Mouse (Mus musculus) heart, postnatal 0 days (tissue): Measurements from ENCODE around the gene Tmem203.

Source experiments
- CTCF ChIP-seq: IDR thresholded peaks from 2 replicates; pipeline ENCODE4 v1.5.1; 2016; ENCODE audit warnings: antibody characterized with exemption, control low read depth, low read depth
- EP300 ChIP-seq: IDR thresholded peaks from 2 replicates; pipeline ENCODE4 v1.6.1; 2016; ENCODE audit warnings: antibody characterized with exemption, low read depth

DNA sequence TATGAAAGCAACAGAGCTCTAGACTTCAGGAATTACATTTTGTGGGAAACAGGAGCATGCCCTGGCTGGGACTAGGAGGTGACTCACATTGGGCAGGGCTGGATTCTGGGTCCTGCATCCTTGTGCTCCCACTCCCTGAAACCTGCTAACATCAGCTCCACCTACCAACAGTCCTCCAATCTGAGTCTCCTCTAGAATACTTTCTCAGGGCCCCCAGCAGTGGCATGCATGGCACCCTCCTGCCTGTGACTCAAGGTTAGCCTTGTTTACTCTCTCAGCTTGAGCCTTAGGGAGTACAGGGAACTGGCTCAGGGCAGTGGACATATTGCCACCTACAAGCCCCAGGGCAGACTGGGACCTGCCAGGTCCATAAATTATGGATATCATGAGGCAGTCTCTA lies 17.1 kb upstream of the Tmem203 start:
- TF ChIP-seq EP300: no peak
- no peak for TF ChIP-seq CTCF
